Mouse (Mus musculus) midbrain, postnatal 0 days (tissue): ENCODE data around the gene Slc44a1. TPM values are rescaled to one million over a fixed set of nuclear protein-coding genes. Genes with fewer than 3 reads are reported as not detected.

Experiments used
- ATAC-seq: fragments of 200-750 bp; cut with Nextera tagmentation; 2 replicates; pipeline ENCODE4 v1.8.0; 2017; ENCODE audit warnings: moderate number of reproducible peaks, mild to moderate bottlenecking, moderate TSS enrichment, moderate library complexity; ENCODE audit not compliant: low FRiP score
- DNase-seq: peaks from one replicate; pipeline ENCODE4 v3.0.0-alpha.2; 2015; ENCODE audit warnings: low spot score
- H3K27ac ChIP-seq: fragments of 300-500 bp; sonication (generic); 2 replicates; pipeline ENCODE4 v1.5.1; 2014; ENCODE audit warnings: low read depth, mild to moderate bottlenecking, low read length, mixed read lengths
- H3K27me3 ChIP-seq: fragments of 300-500 bp; sonication (generic); 2 replicates; pipeline ENCODE4 v1.6.1; 2014; ENCODE audit warnings: low read length, control low read depth, mixed read lengths; ENCODE audit not compliant: insufficient read depth
- H3K36me3 ChIP-seq: fragments of 300-500 bp; sonication (generic); 2 replicates; pipeline ENCODE4 v1.6.1; 2014; ENCODE audit warnings: low read length, control low read depth, mixed read lengths; ENCODE audit not compliant: insufficient read depth
- H3K4me1 ChIP-seq: fragments of 300-500 bp; sonication (generic); 2 replicates; pipeline ENCODE4 v1.6.1; 2014; ENCODE audit warnings: mild to moderate bottlenecking, control low read depth, antibody characterized with exemption, low read length, mixed read lengths; ENCODE audit not compliant: insufficient read depth
- H3K4me2 ChIP-seq: fragments of 300-500 bp; sonication (generic); 2 replicates; pipeline ENCODE4 v1.6.1; 2014; ENCODE audit warnings: low read depth, mild to moderate bottlenecking, low read length, mixed read lengths; ENCODE audit not compliant: poor library complexity, severe bottlenecking
- H3K4me3 ChIP-seq: fragments of 300-500 bp; sonication (generic); 2 replicates; pipeline ENCODE4 v1.5.1; 2014; ENCODE audit warnings: low read depth, mild to moderate bottlenecking, low read length, moderate library complexity
- H3K9ac ChIP-seq: fragments of 300-500 bp; sonication (generic); replicated peaks from 2 replicates; pipeline ENCODE4 v1.6.1; 2014; ENCODE audit warnings: mild to moderate bottlenecking, low read length, moderate library complexity, mixed read lengths; ENCODE audit not compliant: poor library complexity, severe bottlenecking
- H3K9me3 ChIP-seq: fragments of 300-500 bp; sonication (generic); 2 replicates; pipeline ENCODE4 v1.6.1; 2016; ENCODE audit warnings: low read length, control low read depth
- CTCF ChIP-seq: IDR thresholded peaks from 2 replicates; pipeline ENCODE4 v1.5.1; 2016; ENCODE audit warnings: antibody characterized with exemption, mild to moderate bottlenecking
- WGBS: fragments of 180-500 bp; shearing (Covaris S2); extraction: QIAGEN DNeasy Blood & Tissue Kit; methylation state at CpG from one replicate; pipeline ENCODE4 v1.1.7; 2014; 5-methylcytosine and 5-hydroxymethylcytosine counted together
- polyA plus RNA-seq: library from polyadenylated mRNA; unstranded; fragments of >200 nt; fragmentation: Nextera tagmentation; extraction: Ambion mirVana; gene quantifications from 2 replicates; pipeline ENCODE4 v1.2.1, GENCODE M21; 2015
- total RNA-seq: library from RNA; depleted of rRNA; stranded (reverse); fragments of >200 nt; gene quantifications from 2 replicates; pipeline ENCODE4 v1.2.3, GENCODE M21; 2014

The Slc44a1 gene
- total and polyA plus RNA-seq, 2 experiments from 2014 or later = 8.6 to 24.2 TPM

GRCm38 (mm10) chr4:53456570-53456969 lies 16.4 kb downstream of the Slc44a1 start:
- H3K4me1 ChIP-seq = no peaks in the 10 kb centered on the region
- H3K4me2 ChIP-seq = no peak overlapping the region
- no peaks in the 10 kb centered on the region for H3K27me3 ChIP-seq
- no peak for TF ChIP-seq CTCF
- H3K9me3 ChIP-seq = no peaks in the 10 kb centered on the region
- no peak overlapping the region for H3K27ac ChIP-seq
- no peak overlapping the region for H3K4me3 ChIP-seq
- H3K9ac ChIP-seq = no peak overlapping the region
- DNase-seq (no peak), ATAC-seq (no peak)
- no peaks in the 10 kb centered on the region for H3K36me3 ChIP-seq
- 95% methylated on average over 6 of the region's 6 CpGs for WGBS

GRCm38 (mm10) chr4:53458503-53458902 lies 18.3 kb downstream of the Slc44a1 start:
- H3K27me3 ChIP-seq = no peaks in the 10 kb centered on the region
- 92% methylated on average over 3 of the region's 3 CpGs for WGBS
- no peaks in the 10 kb centered on the region for H3K9me3 ChIP-seq
- ATAC-seq (no peak), DNase-seq (no peak)
- H3K36me3 ChIP-seq = no peaks in the 10 kb centered on the region
- no peak overlapping the region for H3K4me2 ChIP-seq
- H3K4me1 ChIP-seq = no peaks in the 10 kb centered on the region
- H3K9ac ChIP-seq = no peak overlapping the region
- no peak overlapping the region for H3K4me3 ChIP-seq
- no peak overlapping the region for H3K27ac ChIP-seq
- TF ChIP-seq CTCF = no peak

DNA sequence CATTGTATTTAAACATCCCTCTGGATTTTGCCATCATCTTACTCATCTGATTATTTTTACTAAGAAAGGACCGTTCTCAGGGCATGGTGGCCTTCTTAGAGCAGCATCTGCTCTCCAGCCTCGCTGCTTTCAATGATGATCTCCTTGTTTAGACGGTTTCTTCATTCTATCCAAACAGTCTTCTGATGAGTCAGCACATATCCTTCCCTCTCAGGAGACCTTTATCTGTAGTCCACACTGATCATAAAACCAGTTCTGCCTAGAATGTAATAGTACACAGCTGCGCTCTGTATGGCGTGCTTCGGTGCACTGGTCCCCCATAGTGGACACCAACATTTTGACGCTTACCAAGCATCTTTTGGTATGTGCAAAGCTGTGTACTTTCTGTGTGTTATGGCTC lies 19.5 kb downstream of the Slc44a1 start:
- WGBS = 92% methylated on average over 7 of the region's 7 CpGs
- Histone ChIP-seq H3K27ac (no peak overlapping the region), H3K4me1 (no peaks in the 10 kb centered on the region), H3K4me3 (no peak overlapping the region), H3K4me2 (no peak overlapping the region), H3K36me3 (no peaks in the 10 kb centered on the region), H3K9ac (no peak overlapping the region), H3K27me3 (no peaks in the 10 kb centered on the region), H3K9me3 (no peaks in the 10 kb centered on the region)
- DNase-seq = no peak
- ATAC-seq = no peak
- no peak for TF ChIP-seq CTCF

- ATAC-seq (no peak), DNase-seq (no peak)
- no peak for TF ChIP-seq CTCF
- Histone ChIP-seq H3K27me3 (no peaks in the 10 kb centered on the region), H3K36me3 (no peaks in the 10 kb centered on the region), H3K4me2 (no peak overlapping the region), H3K4me3 (no peak overlapping the region), H3K9me3 (no peaks in the 10 kb centered on the region), H3K4me1 (no peaks in the 10 kb centered on the region), H3K27ac (no peak overlapping the region), H3K9ac (no peak overlapping the region)
- 85% methylated on average over 4 of the region's 4 CpGs for WGBS
Observed at GRCm38 (mm10) chr4:53461026-53461425, 20.8 kb downstream of the Slc44a1 start.

- H3K4me1 ChIP-seq = no peaks in the 10 kb centered on the region
- H3K36me3 ChIP-seq = no peaks in the 10 kb centered on the region
- no peak overlapping the region for H3K27ac ChIP-seq
- H3K9me3 ChIP-seq = no peaks in the 10 kb centered on the region
- ATAC-seq = no peak
- 86% methylated on average over 5 of the region's 5 CpGs for WGBS
- no peak overlapping the region for H3K4me2 ChIP-seq
- H3K4me3 ChIP-seq = no peak overlapping the region
- DNase-seq = no peak
- no peak for TF ChIP-seq CTCF
- no peak overlapping the region for H3K9ac ChIP-seq
- no peaks in the 10 kb centered on the region for H3K27me3 ChIP-seq
Observed at GRCm38 (mm10) chr4:53462069-53462468, 21.9 kb downstream of the Slc44a1 start.

DNA sequence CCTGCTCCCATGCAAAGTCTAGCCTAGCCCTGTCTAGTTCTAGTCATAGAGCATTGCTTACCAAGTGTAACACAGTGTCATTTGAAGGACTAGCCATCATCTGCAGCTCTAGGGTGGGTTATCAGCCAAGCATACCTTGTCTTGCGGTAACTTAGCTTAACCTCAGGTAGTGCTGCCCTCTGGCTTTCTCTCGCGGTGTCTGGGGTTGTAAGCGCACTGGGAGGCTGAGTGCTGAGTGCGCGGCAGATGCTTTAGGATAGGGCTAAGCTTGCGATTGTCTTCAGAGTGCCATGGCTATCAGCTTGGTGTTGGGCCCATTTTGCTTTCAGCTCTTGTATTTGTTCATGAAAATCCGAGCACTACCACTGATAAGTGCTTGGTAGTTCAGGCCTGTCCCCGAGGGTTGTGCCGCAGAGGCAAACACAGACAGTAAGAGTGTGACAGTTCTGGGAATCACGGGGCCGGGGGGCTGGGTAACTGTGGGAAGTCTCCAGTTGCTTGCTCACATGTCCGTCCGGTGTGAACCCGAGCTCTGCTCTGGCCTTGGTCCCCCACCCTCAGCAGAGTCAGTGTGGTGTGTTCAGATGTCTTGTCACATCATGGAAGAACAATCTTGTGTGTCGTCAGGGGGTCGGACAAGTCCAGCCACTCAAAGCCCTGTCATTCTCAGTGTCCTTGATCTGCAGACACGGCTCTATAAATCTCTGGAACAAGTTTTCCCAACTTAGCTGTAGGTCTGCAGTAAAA lies 22.5 kb downstream of the Slc44a1 start:
- H3K27me3 ChIP-seq = no peaks in the 10 kb centered on the region
- no peak overlapping the region for H3K9ac ChIP-seq
- no peaks in the 10 kb centered on the region for H3K4me1 ChIP-seq
- no peak for DNase-seq
- 78% methylated on average over 18 of the region's 18 CpGs for WGBS
- no peak overlapping the region for H3K4me3 ChIP-seq
- H3K9me3 ChIP-seq = no peaks in the 10 kb centered on the region
- H3K36me3 ChIP-seq = no peaks in the 10 kb centered on the region
- ATAC-seq = no peak
- no peak for TF ChIP-seq CTCF
- H3K27ac ChIP-seq = no peak overlapping the region
- H3K4me2 ChIP-seq = no peak overlapping the region
